Mouse (Mus musculus) CH12.LX (cell line): ENCODE measurements around the gene Phlda1.

Experiments used
- CTCF ChIP-seq, 2 experiments: IDR thresholded peaks in 1 of 2; conservative IDR thresholded peaks in 1 of 2; 2 replicates each; pipeline ENCODE4 v1.5.1; 2011 to 2012; ENCODE audit warnings: low read depth in 2 of 2, low read length in 2 of 2, improper control_type of control experiment in 1 of 2, inconsistent platforms in 1 of 2, mild to moderate bottlenecking in 1 of 2, moderate library complexity in 1 of 2
- E2F4 ChIP-seq: IDR thresholded peaks from 2 replicates; pipeline ENCODE4 v1.6.1; 2011; ENCODE audit warnings: low read depth, low read length, improper control_type of control experiment; ENCODE audit not compliant: insufficient replicate concordance
- EP300 ChIP-seq: IDR thresholded peaks from 2 replicates; pipeline ENCODE4 v1.6.1; 2011; ENCODE audit warnings: low read length, improper control_type of control experiment
- HCFC1 ChIP-seq: IDR thresholded peaks from 2 replicates; pipeline ENCODE4 v1.6.1; 2012; ENCODE audit warnings: low read depth, mild to moderate bottlenecking, inconsistent platforms, low read length, improper control_type of control experiment
- JUN ChIP-seq: IDR thresholded peaks from 2 replicates; pipeline ENCODE4 v1.6.1; 2011; ENCODE audit warnings: low read depth, mild to moderate bottlenecking, low read length, improper control_type of control experiment, moderate library complexity; ENCODE audit not compliant: insufficient read depth
- MXI1 ChIP-seq: IDR thresholded peaks from 2 replicates; pipeline ENCODE4 v1.6.1; 2011; ENCODE audit warnings: mild to moderate bottlenecking, low read depth, low read length, improper control_type of control experiment
- NRF1 ChIP-seq: IDR thresholded peaks from 2 replicates; pipeline ENCODE4 v1.6.1; 2014; ENCODE audit warnings: low read depth, mild to moderate bottlenecking, inconsistent platforms, low read length, improper control_type of control experiment, moderate library complexity
- POLR2A ChIP-seq: IDR thresholded peaks from 2 replicates; pipeline ENCODE4 v1.6.1; 2011; ENCODE audit warnings: low read depth, mild to moderate bottlenecking, improper control_type of control experiment, low read length

DNA sequence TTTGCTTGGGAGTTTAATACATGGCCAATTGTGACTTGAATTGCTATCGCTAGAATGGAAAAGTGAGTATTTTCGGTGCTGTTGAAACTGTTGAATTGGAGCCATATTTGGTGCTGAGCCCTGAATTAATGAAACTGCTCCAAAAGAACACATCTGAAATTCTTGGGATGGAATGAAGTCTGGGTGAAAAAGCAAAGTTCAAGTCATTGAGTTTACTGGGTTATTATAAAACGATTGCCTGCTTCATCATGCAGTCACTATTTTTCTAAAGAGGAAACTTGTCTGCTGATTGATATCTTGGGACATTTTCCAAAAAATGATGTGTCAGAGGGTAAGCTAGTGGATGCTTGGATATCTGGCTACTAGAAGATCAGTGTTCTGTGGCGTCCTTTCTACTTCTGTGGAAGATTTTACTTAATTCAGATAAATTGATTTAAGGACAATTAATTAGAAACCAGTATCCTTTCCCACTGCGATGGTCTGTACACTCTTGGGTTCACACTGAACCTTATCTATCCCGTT lies 29.0 kb upstream of the Phlda1 start:
- TF ChIP-seq JUN, result no peak
- TF ChIP-seq POLR2A, result no peak
- no peak for TF ChIP-seq HCFC1
- no peak for TF ChIP-seq NRF1
- TF ChIP-seq CTCF (conservative IDR thresholded peaks at IDR 0.05 in 1 of 2, IDR thresholded peaks at IDR 0.05 in 1 of 2; ENCODE audit: low read depth in 2 of 2, low read length in 2 of 2), result no peak
- TF ChIP-seq E2F4, result no peak
- no peak for TF ChIP-seq MXI1
- no peak for TF ChIP-seq EP300
